Mouse (Mus musculus): ENCODE measurements at regions not wholly inside any gene's neighbourhood (a gene's known extent, or its start where the extent isn't known, plus 50 kb on each side); places are given as distances from the start of the nearest gene placed in this dataset.

DNA sequence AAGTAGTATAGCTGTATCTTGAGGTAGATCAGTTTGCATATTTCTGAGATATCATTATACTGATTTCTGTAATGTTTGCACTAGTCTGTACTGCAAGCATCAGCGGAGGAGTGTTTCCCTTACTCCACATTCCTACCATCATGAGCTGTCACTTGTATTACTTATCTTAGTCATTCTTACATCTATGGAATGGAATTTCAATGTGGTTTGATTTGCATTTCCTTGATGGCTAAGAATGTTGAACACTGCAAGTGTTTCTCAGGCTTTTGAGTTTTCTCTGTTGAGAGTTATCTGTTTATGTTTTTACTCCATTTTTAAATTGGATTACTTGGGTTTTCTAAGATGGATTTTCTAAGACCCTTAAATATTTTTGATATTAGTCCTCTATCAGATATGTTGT, 725.8 kb downstream of the Car8 start:
- Histone ChIP-seq H3K27ac (ENCODE audit: low read length) (no peak overlapping the region), H3K27me3 (ENCODE audit: insufficient read depth, low read length) (no peaks in the 10 kb centered on the region), H3K4me1 (ENCODE audit: insufficient read depth, low read length) (no peaks in the 10 kb centered on the region), H3K4me3 (ENCODE audit: low read length) (no peak overlapping the region), H3K36me3 (ENCODE audit: insufficient read depth, low read length) (no peaks in the 10 kb centered on the region), H3K4me2 (replicated peaks; ENCODE audit: low read depth, low read length) (no peak overlapping the region), H3K9ac (replicated peaks; ENCODE audit: low read length) (no peak overlapping the region), H3K9me3 (ENCODE audit: low read length) (no peaks in the 10 kb centered on the region)
- 86% methylated on average over 1 of the region's 1 CpGs for WGBS
- ATAC-seq (ENCODE audit: low FRiP score, low TSS enrichment), result no peak

DNA sequence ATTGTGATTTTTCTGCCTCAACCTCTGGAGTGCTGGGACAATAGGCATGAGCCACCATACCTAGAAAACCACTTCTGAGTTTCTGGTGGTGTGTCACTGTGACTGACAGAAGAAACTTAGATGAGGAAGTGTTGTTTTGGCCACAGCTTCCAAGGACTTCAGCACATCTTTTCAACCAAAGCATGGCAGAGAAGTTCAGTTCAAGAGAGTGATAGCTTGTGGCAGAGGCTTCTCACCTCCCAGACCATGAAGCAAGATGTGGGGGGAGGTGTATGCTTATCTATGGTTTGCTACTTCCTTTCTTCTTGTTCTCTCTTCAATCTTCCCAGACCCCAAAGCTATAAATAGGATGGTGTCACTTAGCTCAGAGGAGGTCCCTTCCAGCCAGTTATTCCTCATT, 753.3 kb downstream of the Car8 start:
- no peaks in the 10 kb centered on the region for H3K36me3 ChIP-seq (ENCODE audit: insufficient read depth, low read length)
- no peak overlapping the region for H3K27ac ChIP-seq (ENCODE audit: low read length)
- ATAC-seq (ENCODE audit: low FRiP score, low TSS enrichment), result no peak
- no peaks in the 10 kb centered on the region for H3K9me3 ChIP-seq (ENCODE audit: low read length)
- H3K4me1 ChIP-seq (ENCODE audit: insufficient read depth, low read length), result no peaks in the 10 kb centered on the region
- H3K9ac ChIP-seq (replicated peaks; ENCODE audit: low read length), result no peak overlapping the region
- H3K4me2 ChIP-seq (replicated peaks; ENCODE audit: low read depth, low read length), result no peak overlapping the region
- H3K27me3 ChIP-seq (ENCODE audit: insufficient read depth, low read length), result no peaks in the 10 kb centered on the region
- H3K4me3 ChIP-seq (ENCODE audit: low read length), result no peak overlapping the region

DNA sequence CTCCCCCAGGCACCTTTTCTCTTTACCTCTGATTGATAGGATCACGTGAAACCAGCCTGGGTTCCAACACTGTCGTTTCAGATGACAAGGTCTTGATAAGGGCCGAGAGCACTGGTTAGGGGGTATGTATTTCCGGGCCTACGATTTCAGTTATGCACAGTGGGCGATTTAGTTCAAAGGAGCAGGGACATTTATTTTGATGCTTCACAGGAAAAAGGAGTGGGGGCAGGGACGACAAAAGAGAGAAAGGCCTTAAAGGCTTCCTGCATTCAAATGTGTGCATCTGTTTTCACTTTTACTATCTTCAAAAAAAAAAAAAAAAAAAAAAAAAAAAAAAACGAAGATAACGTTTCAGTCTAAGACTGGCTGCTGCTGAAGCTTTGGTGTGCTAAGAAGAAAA, 783.7 kb downstream of the Car8 start:
- 3% methylated on average over 9 of the region's 9 CpGs for WGBS
- Histone ChIP-seq H3K27me3 (ENCODE audit: insufficient read depth, low read length) (no peaks in the 10 kb centered on the region), H3K9ac (replicated peaks; ENCODE audit: low read length) (no peak overlapping the region), H3K4me3 (ENCODE audit: low read length) (no peak overlapping the region), H3K4me1 (ENCODE audit: insufficient read depth, low read length) (peaks cover 3% of the 10 kb centered on the region; the same call in 1 of the 2 replicates), H3K36me3 (ENCODE audit: insufficient read depth, low read length) (no peaks in the 10 kb centered on the region), H3K9me3 (ENCODE audit: low read length) (no peaks in the 10 kb centered on the region), H3K4me2 (replicated peaks; ENCODE audit: low read depth, low read length) (peak overlapping the region; percentile 15; the same call in 1 of the 2 replicates), H3K27ac (ENCODE audit: low read length) (no peak overlapping the region)
- peak; percentile 70; the same call in 1 of the 2 replicates for ATAC-seq (ENCODE audit: low FRiP score, low TSS enrichment)

DNA sequence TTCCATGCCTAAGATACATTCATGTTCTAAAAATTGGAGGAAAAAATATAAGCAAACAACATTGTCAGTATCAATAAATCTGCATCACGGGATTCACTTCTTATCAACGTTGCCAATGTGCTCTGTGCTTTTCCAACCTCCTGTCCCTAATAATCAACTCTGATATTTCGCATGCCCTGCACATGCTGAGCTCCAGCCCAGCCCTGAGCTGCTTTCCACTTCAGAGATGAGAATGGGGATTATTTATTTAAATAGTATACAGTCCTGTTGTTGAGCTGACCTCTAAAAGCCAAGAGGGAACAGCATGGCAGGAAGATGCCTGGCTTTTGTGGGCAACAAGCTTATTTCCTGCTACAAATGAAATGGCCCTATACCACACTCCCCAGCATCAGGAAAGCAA, 786.2 kb downstream of the Car8 start:
- no peak overlapping the region for H3K4me2 ChIP-seq (replicated peaks; ENCODE audit: low read depth, low read length)
- 61% methylated on average over 3 of the region's 3 CpGs for WGBS

DNA sequence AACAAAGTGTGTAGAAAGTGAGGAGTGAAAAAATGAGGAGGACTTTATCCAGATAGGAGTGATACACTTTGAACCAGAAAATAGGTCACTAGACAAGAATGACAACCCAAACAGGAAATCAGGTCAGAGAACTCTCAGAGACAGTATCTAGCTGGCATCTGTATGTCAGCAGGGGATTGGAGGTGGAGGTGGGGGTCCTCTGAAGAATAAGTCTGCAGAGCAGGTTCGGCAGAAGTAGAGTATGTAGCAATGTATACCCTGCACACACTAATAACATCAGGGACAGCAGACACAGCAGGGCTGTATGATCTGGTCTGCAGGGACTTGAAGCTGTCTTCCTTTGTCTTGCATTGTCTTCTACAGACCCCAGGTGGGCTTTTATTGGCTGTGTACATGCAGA, 787.9 kb downstream of the Car8 start:
- no peak for ATAC-seq (ENCODE audit: low FRiP score, low TSS enrichment)
- Histone ChIP-seq H3K27me3 (ENCODE audit: insufficient read depth, low read length) (no peaks in the 10 kb centered on the region), H3K4me3 (ENCODE audit: low read length) (no peak overlapping the region), H3K27ac (ENCODE audit: low read length) (no peak overlapping the region), H3K36me3 (ENCODE audit: insufficient read depth, low read length) (no peaks in the 10 kb centered on the region), H3K9me3 (ENCODE audit: low read length) (no peaks in the 10 kb centered on the region), H3K4me1 (ENCODE audit: insufficient read depth, low read length) (peaks cover 3% of the 10 kb centered on the region; the same call in 1 of the 2 replicates), H3K4me2 (replicated peaks; ENCODE audit: low read depth, low read length) (no peak overlapping the region), H3K9ac (replicated peaks; ENCODE audit: low read length) (no peak overlapping the region)
- 76% methylated on average over 1 of the region's 1 CpGs for WGBS

More for the DNA sequence above, 786.2 kb downstream of the Car8 start:
- Histone ChIP-seq H3K4me1 (ENCODE audit: insufficient read depth, low read length) (peaks cover 3% of the 10 kb centered on the region; the same call in 1 of the 2 replicates), H3K27me3 (ENCODE audit: insufficient read depth, low read length) (no peaks in the 10 kb centered on the region), H3K36me3 (ENCODE audit: insufficient read depth, low read length) (no peaks in the 10 kb centered on the region), H3K9me3 (ENCODE audit: low read length) (no peaks in the 10 kb centered on the region), H3K4me3 (ENCODE audit: low read length) (no peak overlapping the region), H3K9ac (replicated peaks; ENCODE audit: low read length) (no peak overlapping the region), H3K27ac (ENCODE audit: low read length) (no peak overlapping the region)
- no peak for ATAC-seq (ENCODE audit: low FRiP score, low TSS enrichment)

DNA sequence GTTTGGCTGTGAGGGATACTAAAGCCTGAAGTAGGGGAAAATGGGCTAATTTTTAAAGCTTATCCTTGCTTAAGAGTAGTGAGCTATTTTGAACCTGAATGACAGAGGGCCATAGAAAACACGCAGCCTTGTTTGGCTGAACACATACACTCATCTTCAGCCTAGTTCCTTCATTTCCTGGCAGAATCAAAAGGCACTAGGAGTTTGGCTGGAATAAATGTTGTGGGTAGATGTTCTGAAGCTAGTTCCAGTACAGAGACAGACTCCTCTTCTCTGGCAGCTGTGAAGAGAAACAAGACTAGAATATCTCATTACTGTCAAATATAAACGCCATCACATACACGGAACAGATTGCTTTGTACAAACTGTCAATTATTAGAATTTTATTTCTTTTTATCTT, 809.5 kb downstream of the Car8 start:
- WGBS, result 88% methylated on average over 3 of the region's 3 CpGs
- H3K4me1 ChIP-seq (ENCODE audit: insufficient read depth, low read length), result no peaks in the 10 kb centered on the region
- no peak for ATAC-seq (ENCODE audit: low FRiP score, low TSS enrichment)

DNA sequence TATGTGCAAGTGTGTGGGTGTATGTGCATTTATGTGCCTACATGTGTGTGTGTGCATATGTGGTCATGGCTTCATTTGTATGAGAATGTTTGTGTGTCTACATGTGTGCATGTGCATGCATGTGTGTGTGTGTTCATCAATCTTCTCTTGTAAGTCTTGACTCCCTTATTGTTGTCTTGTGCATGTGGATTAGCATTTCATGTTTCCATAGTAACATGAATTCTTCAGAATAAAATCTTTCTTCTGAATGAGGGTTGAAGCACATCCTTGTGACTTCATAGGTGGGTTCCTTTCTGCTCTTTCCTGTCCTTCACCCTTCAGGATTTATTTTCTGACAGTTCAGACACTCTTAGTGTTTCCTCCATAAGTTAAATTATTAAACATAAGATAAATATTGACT, 814.8 kb downstream of the Car8 start:
- Histone ChIP-seq H3K4me2 (replicated peaks; ENCODE audit: low read depth, low read length) (no peak overlapping the region), H3K27ac (ENCODE audit: low read length) (no peak overlapping the region), H3K9me3 (ENCODE audit: low read length) (no peaks in the 10 kb centered on the region), H3K4me1 (ENCODE audit: insufficient read depth, low read length) (no peaks in the 10 kb centered on the region), H3K27me3 (ENCODE audit: insufficient read depth, low read length) (no peaks in the 10 kb centered on the region), H3K36me3 (ENCODE audit: insufficient read depth, low read length) (no peaks in the 10 kb centered on the region), H3K9ac (replicated peaks; ENCODE audit: low read length) (no peak overlapping the region), H3K4me3 (ENCODE audit: low read length) (no peak overlapping the region)
- no peak for ATAC-seq (ENCODE audit: low FRiP score, low TSS enrichment)

More for the DNA sequence above, 809.5 kb downstream of the Car8 start:
- Histone ChIP-seq H3K4me2 (replicated peaks; ENCODE audit: low read depth, low read length) (no peak overlapping the region), H3K36me3 (ENCODE audit: insufficient read depth, low read length) (no peaks in the 10 kb centered on the region), H3K4me3 (ENCODE audit: low read length) (no peak overlapping the region), H3K27me3 (ENCODE audit: insufficient read depth, low read length) (no peaks in the 10 kb centered on the region), H3K9ac (replicated peaks; ENCODE audit: low read length) (no peak overlapping the region), H3K27ac (ENCODE audit: low read length) (no peak overlapping the region), H3K9me3 (ENCODE audit: low read length) (no peaks in the 10 kb centered on the region)

DNA sequence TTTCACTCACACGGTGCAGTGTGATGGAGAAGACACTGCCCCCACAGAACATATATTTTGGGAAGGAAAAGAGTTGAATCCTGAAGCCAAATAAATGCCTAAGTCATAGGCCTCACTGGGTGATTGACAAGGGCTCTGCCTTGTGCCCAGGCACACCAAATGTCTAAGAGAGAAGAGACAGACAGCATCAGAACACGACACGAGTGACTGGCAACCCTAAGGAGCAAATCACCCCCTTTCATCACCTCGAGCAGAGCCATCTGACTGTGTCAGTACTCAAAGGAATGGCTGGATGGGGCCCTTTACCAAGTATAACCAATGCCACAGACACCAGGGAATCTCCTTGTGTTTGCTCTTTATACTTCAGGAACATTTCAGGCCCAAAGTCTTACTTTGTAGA, 815.6 kb downstream of the Car8 start:
- Histone ChIP-seq H3K4me1 (ENCODE audit: insufficient read depth, low read length) (no peaks in the 10 kb centered on the region), H3K27me3 (ENCODE audit: insufficient read depth, low read length) (no peaks in the 10 kb centered on the region), H3K9me3 (ENCODE audit: low read length) (no peaks in the 10 kb centered on the region), H3K9ac (replicated peaks; ENCODE audit: low read length) (no peak overlapping the region), H3K27ac (ENCODE audit: low read length) (no peak overlapping the region), H3K36me3 (ENCODE audit: insufficient read depth, low read length) (no peaks in the 10 kb centered on the region), H3K4me2 (replicated peaks; ENCODE audit: low read depth, low read length) (no peak overlapping the region), H3K4me3 (ENCODE audit: low read length) (no peak overlapping the region)
- no peak for ATAC-seq (ENCODE audit: low FRiP score, low TSS enrichment)
- 47% methylated on average over 4 of the region's 4 CpGs for WGBS

DNA sequence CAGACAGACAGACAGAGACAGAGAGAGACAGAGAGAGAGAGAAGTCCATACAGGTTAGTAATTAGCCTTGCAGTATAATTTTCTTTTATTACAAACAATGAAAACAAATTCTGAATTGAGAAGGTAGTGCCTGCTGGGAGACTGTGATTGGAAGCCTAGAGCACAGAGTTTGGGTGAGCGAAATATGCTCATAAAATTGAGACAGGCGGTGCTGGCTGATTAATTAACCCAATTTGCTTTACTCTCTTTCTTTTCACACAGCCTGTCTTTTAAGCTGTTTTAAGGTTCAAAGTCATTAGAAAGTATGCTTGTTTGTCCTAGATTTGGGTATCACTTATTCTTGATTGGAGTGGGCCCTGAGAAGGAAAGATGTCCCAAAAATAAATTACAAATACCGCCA, 816.1 kb downstream of the Car8 start:
- H3K27me3 ChIP-seq (ENCODE audit: insufficient read depth, low read length), result no peaks in the 10 kb centered on the region
- no peak overlapping the region for H3K4me2 ChIP-seq (replicated peaks; ENCODE audit: low read depth, low read length)
- H3K27ac ChIP-seq (ENCODE audit: low read length), result no peak overlapping the region
- ATAC-seq (ENCODE audit: low FRiP score, low TSS enrichment), result no peak
- no peaks in the 10 kb centered on the region for H3K36me3 ChIP-seq (ENCODE audit: insufficient read depth, low read length)
- no peaks in the 10 kb centered on the region for H3K9me3 ChIP-seq (ENCODE audit: low read length)
- H3K9ac ChIP-seq (replicated peaks; ENCODE audit: low read length), result no peak overlapping the region
- H3K4me1 ChIP-seq (ENCODE audit: insufficient read depth, low read length), result no peaks in the 10 kb centered on the region
- WGBS, result 68% methylated on average over 3 of the region's 3 CpGs
- H3K4me3 ChIP-seq (ENCODE audit: low read length), result no peak overlapping the region

DNA sequence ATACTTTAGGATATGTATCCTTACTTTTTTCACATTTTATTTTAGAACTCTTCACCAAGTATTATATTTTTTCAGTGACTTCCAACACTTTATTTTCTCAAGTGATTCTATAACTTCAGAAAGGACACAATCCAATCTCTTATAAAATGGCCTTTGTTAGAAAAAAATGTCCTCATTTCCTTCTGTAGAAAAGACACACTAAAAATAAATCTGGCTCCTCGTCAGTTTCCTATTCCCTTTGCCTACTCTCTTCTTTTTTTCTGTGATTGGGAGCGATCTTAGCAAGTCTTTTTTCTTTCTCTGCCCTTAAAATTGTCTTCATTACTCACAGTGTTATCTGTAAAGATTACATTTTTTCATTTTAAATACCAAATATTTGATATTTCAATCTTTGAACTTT, 824.5 kb downstream of the Car8 start:
- no peak overlapping the region for H3K4me2 ChIP-seq (replicated peaks; ENCODE audit: low read depth, low read length)
- no peak for ATAC-seq (ENCODE audit: low FRiP score, low TSS enrichment)
- H3K9me3 ChIP-seq (ENCODE audit: low read length), result no peaks in the 10 kb centered on the region
- H3K9ac ChIP-seq (replicated peaks; ENCODE audit: low read length), result no peak overlapping the region
- H3K4me1 ChIP-seq (ENCODE audit: insufficient read depth, low read length), result no peaks in the 10 kb centered on the region
- H3K4me3 ChIP-seq (ENCODE audit: low read length), result no peak overlapping the region
- no peaks in the 10 kb centered on the region for H3K27me3 ChIP-seq (ENCODE audit: insufficient read depth, low read length)
- H3K36me3 ChIP-seq (ENCODE audit: insufficient read depth, low read length), result no peaks in the 10 kb centered on the region
- 57% methylated on average over 2 of the region's 2 CpGs for WGBS
- H3K27ac ChIP-seq (ENCODE audit: low read length), result no peak overlapping the region

DNA sequence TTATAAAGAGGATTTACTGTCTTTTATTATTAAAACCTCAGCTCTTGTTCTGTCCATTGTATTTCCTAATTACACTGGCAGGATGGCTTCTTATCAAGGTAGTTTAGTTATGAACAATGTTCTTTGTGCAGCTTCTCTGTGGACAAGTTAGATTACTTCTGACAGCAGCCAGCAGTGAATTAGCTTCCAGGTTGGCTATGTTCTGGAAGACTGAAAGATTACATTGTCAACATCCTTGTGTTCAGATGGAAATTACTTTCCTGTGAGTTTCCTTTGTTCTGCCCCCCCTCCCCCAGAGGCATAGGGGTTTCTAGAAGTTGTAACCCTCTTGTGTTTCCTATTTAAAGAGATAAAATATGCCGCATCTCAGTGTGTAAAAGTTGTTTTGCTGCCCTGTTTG, 846.1 kb downstream of the Car8 start:
- H3K27me3 ChIP-seq (ENCODE audit: insufficient read depth, low read length), result no peaks in the 10 kb centered on the region
- no peak overlapping the region for H3K4me2 ChIP-seq (replicated peaks; ENCODE audit: low read depth, low read length)
- 67% methylated on average over 1 of the region's 1 CpGs for WGBS
- H3K36me3 ChIP-seq (ENCODE audit: insufficient read depth, low read length), result no peaks in the 10 kb centered on the region
- no peak for ATAC-seq (ENCODE audit: low FRiP score, low TSS enrichment)
- H3K27ac ChIP-seq (ENCODE audit: low read length), result no peak overlapping the region
- H3K9me3 ChIP-seq (ENCODE audit: low read length), result no peaks in the 10 kb centered on the region
- no peak overlapping the region for H3K9ac ChIP-seq (replicated peaks; ENCODE audit: low read length)
- no peak overlapping the region for H3K4me3 ChIP-seq (ENCODE audit: low read length)
- H3K4me1 ChIP-seq (ENCODE audit: insufficient read depth, low read length), result no peaks in the 10 kb centered on the region

Measured in kidney, embryonic 16.5 days (tissue).